Mouse (Mus musculus): ENCODE results near the gene AU015836. TPM values are rescaled to one million over a fixed set of nuclear protein-coding genes. Genes with fewer than 3 reads are reported as not detected.
A peak's percentile ranks its signal among the peaks of the same experiment; 100 is the strongest.
"Not testable (repeated sequence)": the region's sequence is repeated elsewhere in the genome, so short reads cannot be mapped to it uniquely, and the experiment has no call there.

AU015836 gene
- polyA plus RNA-seq (2015; fragmentation: Nextera tagmentation; extraction: Ambion mirVana), result 0.28 and 0.37 TPM in 2 replicates

DNA sequence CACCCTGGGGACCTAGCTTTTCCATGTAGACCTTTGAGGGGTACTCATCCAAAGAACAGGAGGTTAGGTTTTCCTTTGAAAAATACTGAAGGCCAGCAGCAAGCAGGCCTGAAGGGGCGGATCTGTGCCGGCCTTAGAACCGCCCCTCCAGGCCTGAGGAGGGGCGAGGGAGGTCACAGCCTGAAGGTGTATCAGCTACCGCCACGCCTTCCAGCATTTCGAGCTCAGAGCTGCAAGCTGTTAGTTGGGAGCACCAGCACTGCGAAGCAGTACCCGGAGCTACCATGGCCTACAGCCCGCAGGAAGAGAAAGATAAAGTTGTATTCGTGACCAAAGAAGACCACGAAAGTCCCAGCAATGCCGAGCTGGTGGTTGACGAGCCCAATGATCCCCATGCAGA, at the start of gene AU015836:
Gene AU015836, plus strand, starts transcription at position 216 of the 400 bp plus-strand sequence.
- no peak within 1 kb of the TSS for H3K9ac ChIP-seq
- H3K27ac ChIP-seq, result no peak within 1 kb of the TSS
- H3K4me3 ChIP-seq (replicated peaks), result no peak within 1 kb of the TSS
- 47% methylated on average over 14 of the region's 14 CpGs for WGBS (ENCODE audit: insufficient replicate concordance)
- ATAC-seq (ENCODE audit: low read depth), result no peak
- H3K9me3 ChIP-seq (replicated peaks), result no peaks in the 10 kb centered on the region
- H3K4me1 ChIP-seq (replicated peaks), result no peaks in the 10 kb centered on the region
- DNase-seq, result no peak
- no peaks in the 10 kb centered on the region; the same call in 1 of the 2 replicates for H3K27me3 ChIP-seq
- no peaks in the 10 kb centered on the region for H3K36me3 ChIP-seq
- no peak within 1 kb of the TSS for H3K4me2 ChIP-seq

DNA sequence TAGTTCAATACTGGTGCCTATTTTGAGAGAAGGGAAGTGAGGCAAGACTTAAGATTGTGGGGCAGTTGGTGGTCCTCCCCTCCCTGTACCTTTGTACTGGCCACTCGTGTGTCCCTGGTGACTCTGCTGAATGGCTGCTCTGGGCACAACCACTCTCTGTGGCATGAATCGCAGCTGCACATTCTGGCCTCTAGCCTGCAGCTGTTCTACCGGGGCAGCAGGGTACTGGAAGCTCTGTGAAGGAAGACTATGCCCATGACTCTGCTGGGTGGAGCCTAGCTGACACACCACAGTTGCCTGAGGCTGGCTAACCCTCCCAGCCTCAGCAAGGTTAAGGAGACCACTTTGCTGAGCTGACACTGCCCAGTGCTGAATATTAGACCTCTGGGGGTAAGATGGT, 49.4 kb upstream of the AU015836 start:
- no peaks in the 10 kb centered on the region for H3K4me1 ChIP-seq (replicated peaks)
- H3K9ac ChIP-seq, result no peak overlapping the region
- no peaks in the 10 kb centered on the region for H3K36me3 ChIP-seq
- H3K27me3 ChIP-seq, result no peaks in the 10 kb centered on the region
- ATAC-seq (ENCODE audit: low read depth) (no peak), DNase-seq (no peak)
- H3K9me3 ChIP-seq (replicated peaks), result peaks cover 7% of the 10 kb centered on the region
- H3K27ac ChIP-seq, result no peak overlapping the region
- no peak overlapping the region for H3K4me3 ChIP-seq (replicated peaks)
- WGBS (ENCODE audit: insufficient replicate concordance), result 49% methylated on average over 3 of the region's 3 CpGs
- no peak overlapping the region for H3K4me2 ChIP-seq

GRCm38 (mm10) chrX:93928379-93928778, 40.1 kb upstream of the AU015836 start:
- WGBS (ENCODE audit: insufficient replicate concordance), result 54% methylated on average over 3 of the region's 3 CpGs
- Histone ChIP-seq H3K36me3 (no peaks in the 10 kb centered on the region), H3K4me3 (replicated peaks) (no peak overlapping the region), H3K27ac (peak overlapping the region; percentile 83), H3K4me2 (peak overlapping the region; percentile 40), H3K9me3 (replicated peaks) (no peaks in the 10 kb centered on the region), H3K4me1 (replicated peaks) (peaks cover 30% of the 10 kb centered on the region), H3K27me3 (no peaks in the 10 kb centered on the region; the same call in 1 of the 2 replicates), H3K9ac (no peak overlapping the region; the same call in 1 of the 2 replicates)
- ATAC-seq (ENCODE audit: low read depth), result peak; percentile 49; the same call in 1 of the 2 replicates
- no peak for DNase-seq

- no peaks in the 10 kb centered on the region; the same call in 1 of the 2 replicates for H3K27me3 ChIP-seq
- peak; percentile 36 for DNase-seq
- H3K4me2 ChIP-seq, result peak overlapping the region; percentile 40
- peak; percentile 97 for ATAC-seq (ENCODE audit: low read depth)
- peaks cover 30% of the 10 kb centered on the region for H3K4me1 ChIP-seq (replicated peaks)
- no peaks in the 10 kb centered on the region for H3K36me3 ChIP-seq
- no peak overlapping the region; the same call in 1 of the 2 replicates for H3K9ac ChIP-seq
- 38% methylated on average over 1 of the region's 1 CpGs for WGBS (ENCODE audit: insufficient replicate concordance)
- H3K27ac ChIP-seq, result peak overlapping the region; percentile 83
- H3K4me3 ChIP-seq (replicated peaks), result no peak overlapping the region
- no peaks in the 10 kb centered on the region for H3K9me3 ChIP-seq (replicated peaks)
Measured at GRCm38 (mm10) chrX:93928794-93929193, 39.7 kb upstream of the AU015836 start.

DNA sequence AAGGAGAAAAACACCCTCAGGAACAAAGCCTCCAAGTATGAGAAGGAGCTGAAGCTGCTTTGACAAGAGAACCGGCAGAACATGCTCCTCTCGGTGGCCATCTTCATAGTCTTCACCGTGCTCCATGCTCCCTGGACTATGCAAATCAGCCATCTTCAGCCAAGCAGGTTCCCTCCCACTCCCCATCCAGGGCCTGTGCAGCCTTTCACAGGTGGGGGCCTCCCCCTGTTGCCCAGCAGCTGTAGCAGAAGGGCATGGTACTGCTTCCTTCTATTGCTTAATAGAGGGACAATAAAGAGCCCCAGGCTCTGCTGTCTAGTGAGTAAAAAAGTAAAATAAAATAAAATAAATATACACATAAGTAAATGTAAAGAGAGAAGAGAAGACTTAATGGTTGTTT, 36.8 kb upstream of the AU015836 start:
- no peak for ATAC-seq (ENCODE audit: low read depth)
- H3K9me3 ChIP-seq (replicated peaks), result no peaks in the 10 kb centered on the region
- H3K9ac ChIP-seq, result no peak overlapping the region
- H3K4me1 ChIP-seq (replicated peaks), result peaks cover 30% of the 10 kb centered on the region
- no peaks in the 10 kb centered on the region for H3K36me3 ChIP-seq
- DNase-seq, result no peak
- H3K4me2 ChIP-seq, result no peak overlapping the region
- WGBS (ENCODE audit: insufficient replicate concordance), result 89% methylated on average over 3 of the region's 3 CpGs
- no peak overlapping the region for H3K4me3 ChIP-seq (replicated peaks)
- no peak overlapping the region for H3K27ac ChIP-seq
- no peaks in the 10 kb centered on the region; the same call in 1 of the 2 replicates for H3K27me3 ChIP-seq

DNA sequence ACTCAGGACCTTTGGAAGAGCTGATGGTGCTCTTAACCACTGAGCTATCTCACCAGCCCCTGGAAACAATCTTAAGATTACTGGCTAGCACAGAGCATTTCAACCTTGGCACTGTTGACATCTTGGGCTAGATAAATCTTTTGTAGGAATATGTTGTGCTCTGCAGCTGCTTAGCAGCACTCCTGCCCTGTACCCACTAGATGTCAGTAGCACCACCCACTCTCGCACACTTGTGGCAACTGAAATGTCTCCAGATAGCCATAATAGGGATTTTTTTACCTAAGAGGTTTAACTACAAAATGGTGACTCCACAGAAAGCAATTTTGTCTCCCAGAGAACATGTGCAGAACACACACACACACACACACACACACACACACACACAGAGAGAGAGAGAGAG, 11.7 kb upstream of the AU015836 start:
- 43% methylated on average over 1 of the region's 1 CpGs for WGBS (ENCODE audit: insufficient replicate concordance)
- ATAC-seq (ENCODE audit: low read depth), result no peak
- Histone ChIP-seq H3K27me3 (0 out of 2 replicates have a peak, but pooled peaks cover 3% of the 10 kb centered on the region), H3K9ac (no peak overlapping the region), H3K27ac (no peak overlapping the region), H3K4me2 (no peak overlapping the region), H3K4me1 (replicated peaks) (no peaks in the 10 kb centered on the region), H3K9me3 (replicated peaks) (no peaks in the 10 kb centered on the region), H3K4me3 (replicated peaks) (no peak overlapping the region), H3K36me3 (no peaks in the 10 kb centered on the region)
- DNase-seq, result no peak

GRCm38 (mm10) chrX:93958502-93958901, 10.0 kb upstream of the AU015836 start:
- no peaks in the 10 kb centered on the region for H3K9me3 ChIP-seq (replicated peaks)
- ATAC-seq (ENCODE audit: low read depth), result no peak
- no peak overlapping the region for H3K4me3 ChIP-seq (replicated peaks)
- H3K4me1 ChIP-seq (replicated peaks), result no peaks in the 10 kb centered on the region
- no peak overlapping the region for H3K4me2 ChIP-seq
- H3K27me3 ChIP-seq, result 0 out of 2 replicates have a peak, but pooled peaks cover 3% of the 10 kb centered on the region
- 40% methylated on average over 3 of the region's 3 CpGs for WGBS (ENCODE audit: insufficient replicate concordance)
- H3K36me3 ChIP-seq, result no peaks in the 10 kb centered on the region
- H3K27ac ChIP-seq, result no peak overlapping the region
- no peak for DNase-seq
- no peak overlapping the region for H3K9ac ChIP-seq

DNA sequence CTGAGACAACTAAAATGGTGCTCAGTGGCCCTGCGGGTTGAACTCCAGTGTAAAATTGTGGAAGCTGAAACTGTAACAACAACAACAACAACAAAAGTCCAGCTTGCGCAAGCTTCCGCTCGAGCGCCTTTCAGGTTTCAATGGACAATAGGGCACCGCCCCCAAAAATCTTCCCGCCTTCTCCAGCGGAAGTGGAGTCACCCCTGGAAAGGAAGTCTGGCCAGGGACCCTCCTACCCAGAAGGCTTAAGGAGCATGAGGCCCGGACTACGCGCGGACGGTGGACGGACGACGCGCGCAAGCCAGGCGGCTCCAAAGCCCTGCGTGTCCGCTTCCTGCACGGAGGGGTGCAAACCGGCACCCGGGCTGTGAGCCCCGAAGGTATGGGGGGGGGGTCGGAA, 11.9 kb downstream of the AU015836 start:
- H3K27me3 ChIP-seq, result peaks cover 5% of the 10 kb centered on the region; the same call in 1 of the 2 replicates
- no peak overlapping the region for H3K27ac ChIP-seq
- H3K4me3 ChIP-seq (replicated peaks), result no peak overlapping the region
- no peaks in the 10 kb centered on the region for H3K9me3 ChIP-seq (replicated peaks)
- ATAC-seq (ENCODE audit: low read depth) (no peak), DNase-seq (no peak)
- WGBS (ENCODE audit: insufficient replicate concordance), result 88% methylated on average over 26 of the region's 26 CpGs
- no peaks in the 10 kb centered on the region for H3K36me3 ChIP-seq
- no peak overlapping the region for H3K4me2 ChIP-seq
- no peaks in the 10 kb centered on the region for H3K4me1 ChIP-seq (replicated peaks)
- H3K9ac ChIP-seq, result no peak overlapping the region

- Histone ChIP-seq H3K36me3 (no peaks in the 10 kb centered on the region), H3K4me3 (replicated peaks) (no peak overlapping the region), H3K27me3 (peaks cover 4% of the 10 kb centered on the region; the same call in 1 of the 2 replicates), H3K9ac (no peak overlapping the region), H3K4me2 (no peak overlapping the region), H3K9me3 (replicated peaks) (no peaks in the 10 kb centered on the region), H3K4me1 (replicated peaks) (no peaks in the 10 kb centered on the region), H3K27ac (no peak overlapping the region)
- 34% methylated on average over 3 of the region's 3 CpGs for WGBS (ENCODE audit: insufficient replicate concordance)
- ATAC-seq (ENCODE audit: low read depth) (peak; percentile 53; the same call in 1 of the 2 replicates), DNase-seq (no peak)
Measured at GRCm38 (mm10) chrX:93982193-93982592, 13.7 kb downstream of the AU015836 start.

GRCm38 (mm10) chrX:93985096-93985495, 16.6 kb downstream of the AU015836 start:
- not testable (repeated sequence) for H3K4me2 ChIP-seq; H3K36me3 ChIP-seq; H3K9ac ChIP-seq; H3K4me3 ChIP-seq (replicated peaks); DNase-seq; H3K9me3 ChIP-seq (replicated peaks); ATAC-seq (ENCODE audit: low read depth); H3K27ac ChIP-seq; H3K4me1 ChIP-seq (replicated peaks)
- 57% methylated on average over 3 of the region's 3 CpGs for WGBS (ENCODE audit: insufficient replicate concordance)
- peaks cover 17% of the 10 kb centered on the region; the same call in 1 of the 2 replicates for H3K27me3 ChIP-seq

DNA sequence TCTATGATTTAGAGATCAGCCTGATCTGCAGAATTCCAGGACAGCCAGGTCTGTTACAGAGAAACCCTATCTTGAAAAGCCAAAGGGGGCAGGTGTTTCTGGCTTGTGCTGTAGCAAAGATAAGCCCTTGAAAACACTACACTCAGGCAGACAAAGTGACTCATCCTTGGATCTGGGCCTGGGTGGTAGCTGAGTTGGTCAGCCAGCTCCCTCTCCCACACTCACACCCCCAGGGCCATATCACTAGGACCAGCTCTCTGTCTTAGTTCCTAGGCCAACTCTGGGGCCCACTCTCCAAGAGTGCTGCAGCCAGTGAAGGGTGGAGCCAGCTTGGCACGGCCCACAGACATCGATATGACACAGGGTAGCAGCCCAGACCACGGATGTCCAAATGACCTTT, 38.5 kb downstream of the AU015836 start:
- H3K27ac ChIP-seq, result peak overlapping the region; percentile 74
- 18% methylated on average over 3 of the region's 3 CpGs for WGBS (ENCODE audit: insufficient replicate concordance)

DNA sequence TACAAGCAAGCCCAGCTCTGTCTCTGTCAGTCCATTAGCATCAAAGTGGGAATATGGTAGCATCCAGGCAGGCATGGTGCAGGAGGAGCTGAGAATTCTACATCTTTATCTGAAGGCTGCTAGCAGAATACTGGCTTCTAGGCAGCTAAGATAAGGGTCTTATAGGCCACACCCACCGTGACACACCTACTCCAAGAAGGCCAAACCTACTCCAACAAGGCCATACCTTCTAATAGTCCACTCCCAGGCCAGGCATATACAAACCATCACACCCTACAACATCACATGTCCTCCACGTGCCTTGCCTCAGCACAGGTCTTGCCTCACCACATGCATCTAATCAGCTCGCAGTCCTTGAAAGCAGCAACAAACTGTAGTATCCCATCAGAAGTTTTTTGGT, 41.0 kb downstream of the AU015836 start:
- H3K9me3 ChIP-seq (replicated peaks), result no peaks in the 10 kb centered on the region
- no peak overlapping the region for H3K9ac ChIP-seq
- H3K4me1 ChIP-seq (replicated peaks), result peaks cover 36% of the 10 kb centered on the region
- H3K36me3 ChIP-seq, result no peaks in the 10 kb centered on the region
- peak; percentile 44 for DNase-seq
- H3K4me3 ChIP-seq (replicated peaks), result no peak overlapping the region
- ATAC-seq (ENCODE audit: low read depth), result peak; percentile 82
- H3K27me3 ChIP-seq, result peaks cover 12% of the 10 kb centered on the region; the same call in 1 of the 2 replicates
- WGBS (ENCODE audit: insufficient replicate concordance), result 46% methylated on average over 3 of the region's 3 CpGs
- 0 out of 2 replicates have a peak overlapping the region, but pooled peaks have one; percentile 8 for H3K4me2 ChIP-seq
- peak overlapping the region; percentile 67 for H3K27ac ChIP-seq

More for the DNA sequence above, 38.5 kb downstream of the AU015836 start:
- H3K27me3 ChIP-seq, result peaks cover 13% of the 10 kb centered on the region; the same call in 1 of the 2 replicates
- peak overlapping the region; percentile 7 for H3K4me2 ChIP-seq
- H3K4me3 ChIP-seq (replicated peaks), result no peak overlapping the region
- H3K9ac ChIP-seq, result no peak overlapping the region
- no peaks in the 10 kb centered on the region for H3K36me3 ChIP-seq
- H3K4me1 ChIP-seq (replicated peaks), result peaks cover 36% of the 10 kb centered on the region
- ATAC-seq (ENCODE audit: low read depth) (peak; percentile 89), DNase-seq (peak; percentile 47)
- no peaks in the 10 kb centered on the region for H3K9me3 ChIP-seq (replicated peaks)
